Mouse (Mus musculus) cerebellum, adult 11-12 months (tissue): ENCODE measurements around the gene Itgb7.
A peak's percentile ranks its signal among the peaks of the same experiment; 100 is the strongest.

Experiments
- DNase-seq: peaks from one replicate; pipeline ENCODE4 v3.0.0; 2022

Gene Itgb7

GRCm38 (mm10) chr15:102231748-102232147, at the start of gene Itgb7:
Itgb7 (minus strand) TSS chr15:102231944.
- DNase-seq, result no peak

GRCm38 (mm10) chr15:102280623-102281022, 48.9 kb upstream of the Itgb7 start:
- DNase-seq, result no peak

- DNase-seq, result peak; percentile 58
Measured at GRCm38 (mm10) chr15:102279783-102280520, 48.2 kb upstream of the Itgb7 start.

- peak; percentile 89 for DNase-seq
Measured at GRCm38 (mm10) chr15:102279092-102279782, 47.5 kb upstream of the Itgb7 start, which contains the start of gene Mfsd5. Mfsd5 (plus strand) TSS chr15:102279454.

GRCm38 (mm10) chr15:102278726-102279091, 47.0 kb upstream of the Itgb7 start:
- DNase-seq, result no peak

- DNase-seq, result no peak
Measured at GRCm38 (mm10) chr15:102273982-102274716, 42.4 kb upstream of the Itgb7 start.

- DNase-seq, result no peak
Measured at GRCm38 (mm10) chr15:102271441-102271840, 39.7 kb upstream of the Itgb7 start.

- no peak for DNase-seq
Measured at GRCm38 (mm10) chr15:102270274-102270960, 38.7 kb upstream of the Itgb7 start, which contains the start of gene Gm9918. Gm9918 (plus strand) TSS chr15:102270563.

- DNase-seq, result no peak
Measured at GRCm38 (mm10) chr15:102265548-102265947, 33.8 kb upstream of the Itgb7 start.

- no peak for DNase-seq
Measured at GRCm38 (mm10) chr15:102263037-102263436, 31.3 kb upstream of the Itgb7 start.

- DNase-seq, result no peak
Measured at GRCm38 (mm10) chr15:102262582-102262981, 30.8 kb upstream of the Itgb7 start.

GRCm38 (mm10) chr15:102258581-102259253, 27.0 kb upstream of the Itgb7 start:
- peak; percentile 57 for DNase-seq

GRCm38 (mm10) chr15:102258076-102258470, 26.3 kb upstream of the Itgb7 start:
- DNase-seq, result peak; percentile 70

GRCm38 (mm10) chr15:102257202-102258075, 25.7 kb upstream of the Itgb7 start, which contains the start of gene Rarg:
Rarg (minus strand) TSS chr15:102257517.
- DNase-seq, result peak; percentile 81

- peak; percentile 51 for DNase-seq
Measured at GRCm38 (mm10) chr15:102256431-102257201, 24.9 kb upstream of the Itgb7 start.

GRCm38 (mm10) chr15:102255547-102256255, 24.0 kb upstream of the Itgb7 start:
- peak; percentile 43 for DNase-seq

- DNase-seq, result no peak
Measured at GRCm38 (mm10) chr15:102250521-102250920, 18.8 kb upstream of the Itgb7 start.

GRCm38 (mm10) chr15:102249967-102250366, 18.2 kb upstream of the Itgb7 start:
- DNase-seq, result no peak

- peak; percentile 31 for DNase-seq
Measured at GRCm38 (mm10) chr15:102249251-102249691, 17.5 kb upstream of the Itgb7 start.

GRCm38 (mm10) chr15:102248812-102249191, 17.1 kb upstream of the Itgb7 start:
- peak; percentile 48 for DNase-seq
